Mouse (Mus musculus): ENCODE measurements at regions not wholly inside any gene's neighbourhood (a gene's known extent, or its start where the extent isn't known, plus 50 kb on each side); places are given as distances from the start of the nearest gene placed in this dataset.

GRCm38 (mm10) chr4:75130757-75131156 is 147.3 kb downstream of the Dmac1 start:
- 80% methylated on average over 3 of the region's 3 CpGs for WGBS
- no peak overlapping the region for H3K27ac ChIP-seq (ENCODE audit: poor library complexity, severe bottlenecking)
- H3K4me1 ChIP-seq (replicated peaks), result no peaks in the 10 kb centered on the region
- H3K27me3 ChIP-seq (replicated peaks), result no peaks in the 10 kb centered on the region
- ATAC-seq (ENCODE audit: insufficient number of reproducible peaks, low FRiP score), result no peak
- H3K4me3 ChIP-seq, result no peak overlapping the region
- H3K9ac ChIP-seq, result no peak overlapping the region
- H3K4me2 ChIP-seq, result no peak overlapping the region
- H3K36me3 ChIP-seq, result no peaks in the 10 kb centered on the region
- H3K9me3 ChIP-seq (replicated peaks), result no peaks in the 10 kb centered on the region

DNA sequence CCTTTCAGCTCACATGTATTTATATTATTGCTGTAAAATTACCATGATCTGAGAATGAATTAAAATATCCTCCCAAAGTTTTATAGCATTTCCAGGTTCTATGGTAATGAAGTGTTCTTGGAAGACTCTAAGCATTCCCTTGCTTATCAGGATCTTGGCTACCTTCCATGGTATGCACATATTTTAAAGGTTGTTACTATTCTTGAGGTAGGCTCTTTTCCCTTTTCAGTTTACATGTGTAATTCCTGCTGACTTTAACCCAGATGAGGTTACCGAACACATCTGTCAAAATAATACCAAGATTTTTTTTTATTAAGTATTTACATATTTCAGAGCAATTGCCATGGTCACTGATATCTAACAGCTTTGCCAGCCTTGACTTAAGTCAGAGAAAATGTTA is 162.2 kb downstream of the Dmac1 start:
- Histone ChIP-seq H3K27ac (ENCODE audit: poor library complexity, severe bottlenecking) (no peak overlapping the region), H3K4me3 (no peak overlapping the region), H3K36me3 (no peaks in the 10 kb centered on the region), H3K4me1 (replicated peaks) (no peaks in the 10 kb centered on the region), H3K9me3 (replicated peaks) (no peaks in the 10 kb centered on the region), H3K4me2 (no peak overlapping the region), H3K27me3 (replicated peaks) (no peaks in the 10 kb centered on the region), H3K9ac (no peak overlapping the region)
- no peak for ATAC-seq (ENCODE audit: insufficient number of reproducible peaks, low FRiP score)
- 47% methylated on average over 1 of the region's 1 CpGs for WGBS

DNA sequence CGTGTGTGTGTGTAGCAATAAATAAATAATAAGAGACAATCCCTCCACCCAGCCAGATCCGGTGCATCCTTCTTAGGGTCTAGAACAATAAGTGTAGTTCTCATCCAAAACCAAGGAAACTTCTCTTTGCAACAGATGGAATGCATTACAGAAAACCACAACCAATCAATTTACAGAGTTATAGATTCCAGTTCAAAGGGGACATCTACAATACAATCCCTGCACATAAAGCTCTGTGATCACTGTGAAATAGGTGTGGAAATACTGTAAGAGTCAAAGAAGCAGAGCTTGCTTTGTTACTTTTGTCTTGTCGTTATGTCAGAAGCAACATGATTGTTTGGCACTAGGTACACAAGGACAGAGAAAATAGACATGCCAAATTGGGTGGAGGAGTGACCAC is 162.8 kb downstream of the Dmac1 start:
- Histone ChIP-seq H3K9ac (no peak overlapping the region), H3K4me2 (no peak overlapping the region), H3K4me1 (replicated peaks) (no peaks in the 10 kb centered on the region), H3K36me3 (no peaks in the 10 kb centered on the region), H3K27me3 (replicated peaks) (no peaks in the 10 kb centered on the region), H3K27ac (ENCODE audit: poor library complexity, severe bottlenecking) (no peak overlapping the region), H3K9me3 (replicated peaks) (no peaks in the 10 kb centered on the region), H3K4me3 (no peak overlapping the region)
- 86% methylated on average over 3 of the region's 3 CpGs for WGBS
- ATAC-seq (ENCODE audit: insufficient number of reproducible peaks, low FRiP score), result no peak

GRCm38 (mm10) chr4:75065782-75066181 is 212.3 kb downstream of the Dmac1 start:
- H3K9ac ChIP-seq, result no peak overlapping the region
- H3K4me1 ChIP-seq (replicated peaks), result no peaks in the 10 kb centered on the region
- no peaks in the 10 kb centered on the region for H3K36me3 ChIP-seq
- H3K27me3 ChIP-seq (replicated peaks), result no peaks in the 10 kb centered on the region
- ATAC-seq (ENCODE audit: insufficient number of reproducible peaks, low FRiP score), result no peak
- no peaks in the 10 kb centered on the region for H3K9me3 ChIP-seq (replicated peaks)
- H3K4me3 ChIP-seq, result no peak overlapping the region
- 67% methylated on average over 1 of the region's 1 CpGs for WGBS
- no peak overlapping the region for H3K27ac ChIP-seq (ENCODE audit: poor library complexity, severe bottlenecking)
- no peak overlapping the region for H3K4me2 ChIP-seq

GRCm38 (mm10) chr4:75063275-75063674 is 214.8 kb downstream of the Dmac1 start:
- no peaks in the 10 kb centered on the region for H3K4me1 ChIP-seq (replicated peaks)
- no peak overlapping the region for H3K27ac ChIP-seq (ENCODE audit: poor library complexity, severe bottlenecking)
- H3K4me3 ChIP-seq, result no peak overlapping the region
- H3K9ac ChIP-seq, result no peak overlapping the region
- no peaks in the 10 kb centered on the region for H3K27me3 ChIP-seq (replicated peaks)
- 76% methylated on average over 2 of the region's 2 CpGs for WGBS
- no peak overlapping the region for H3K4me2 ChIP-seq
- ATAC-seq (ENCODE audit: insufficient number of reproducible peaks, low FRiP score), result no peak
- no peaks in the 10 kb centered on the region for H3K36me3 ChIP-seq
- H3K9me3 ChIP-seq (replicated peaks), result no peaks in the 10 kb centered on the region

GRCm38 (mm10) chr4:75043510-75043909 is 234.6 kb downstream of the Dmac1 start:
- Histone ChIP-seq H3K4me2 (no peak overlapping the region), H3K9ac (no peak overlapping the region), H3K4me1 (replicated peaks) (no peaks in the 10 kb centered on the region), H3K36me3 (no peaks in the 10 kb centered on the region), H3K4me3 (no peak overlapping the region), H3K27ac (ENCODE audit: poor library complexity, severe bottlenecking) (no peak overlapping the region), H3K27me3 (replicated peaks) (no peaks in the 10 kb centered on the region), H3K9me3 (replicated peaks) (no peaks in the 10 kb centered on the region)
- no peak for ATAC-seq (ENCODE audit: insufficient number of reproducible peaks, low FRiP score)
- 80% methylated on average over 1 of the region's 1 CpGs for WGBS

DNA sequence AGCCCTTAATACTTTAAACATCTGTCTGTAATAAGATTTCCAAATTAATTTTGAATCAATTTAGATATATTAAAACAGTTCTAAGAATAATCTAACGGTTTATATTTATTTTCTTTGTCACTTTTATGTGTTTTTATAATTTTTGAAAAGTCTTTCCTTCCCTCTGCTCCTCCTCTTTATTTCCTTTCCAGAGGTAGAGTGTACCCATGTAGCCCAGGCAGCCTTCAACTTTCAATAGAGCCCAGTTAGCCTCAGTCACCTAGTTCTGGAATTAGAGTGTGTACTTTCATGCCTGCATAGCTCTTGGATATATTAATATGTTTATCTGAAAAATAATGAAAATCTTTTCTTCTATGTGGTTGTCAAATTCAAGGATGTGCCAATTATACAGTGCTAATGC is 235.5 kb downstream of the Dmac1 start:
- Histone ChIP-seq H3K27ac (ENCODE audit: poor library complexity, severe bottlenecking) (no peak overlapping the region), H3K36me3 (no peaks in the 10 kb centered on the region), H3K4me3 (no peak overlapping the region), H3K4me1 (replicated peaks) (no peaks in the 10 kb centered on the region), H3K9ac (no peak overlapping the region), H3K9me3 (replicated peaks) (no peaks in the 10 kb centered on the region), H3K27me3 (replicated peaks) (no peaks in the 10 kb centered on the region), H3K4me2 (no peak overlapping the region)
- WGBS, result 53% methylated on average over 1 of the region's 1 CpGs
- no peak for ATAC-seq (ENCODE audit: insufficient number of reproducible peaks, low FRiP score)

DNA sequence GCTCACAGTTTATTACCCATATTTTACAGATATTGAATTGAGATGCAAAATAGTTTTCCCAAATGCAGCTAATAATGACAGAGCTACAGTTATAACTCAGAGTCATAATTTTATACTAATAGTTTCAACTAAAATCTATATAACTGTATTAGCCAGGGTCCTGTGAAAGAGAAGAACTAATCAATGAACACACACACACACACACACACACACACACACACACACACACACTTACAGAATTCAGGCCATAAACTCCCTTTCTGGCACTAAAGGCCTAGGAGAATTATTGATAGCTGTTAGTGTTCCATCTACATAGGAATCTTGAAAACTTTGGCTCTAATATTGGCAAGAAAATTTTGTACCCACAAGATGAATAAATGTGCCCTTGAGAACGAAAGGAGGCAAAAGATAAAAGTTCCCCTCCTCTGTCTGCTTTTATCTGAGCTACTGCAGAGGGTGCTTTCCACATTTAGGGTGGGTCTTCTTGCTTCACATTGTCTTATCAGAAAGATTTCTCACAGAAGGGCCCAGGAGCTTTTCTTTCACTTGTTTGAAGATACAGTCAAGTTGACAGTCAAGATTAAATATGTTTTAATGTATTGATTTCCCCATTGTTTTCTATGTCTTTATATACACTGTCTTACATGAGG is 236.1 kb downstream of the Dmac1 start:
- no peaks in the 10 kb centered on the region for H3K9me3 ChIP-seq (replicated peaks)
- H3K4me1 ChIP-seq (replicated peaks), result no peaks in the 10 kb centered on the region
- no peak overlapping the region for H3K9ac ChIP-seq
- H3K36me3 ChIP-seq, result no peaks in the 10 kb centered on the region
- no peak overlapping the region for H3K27ac ChIP-seq (ENCODE audit: poor library complexity, severe bottlenecking)
- no peaks in the 10 kb centered on the region for H3K27me3 ChIP-seq (replicated peaks)
- 0 out of 2 replicates have a peak, but pooled peaks have one; percentile 22 for ATAC-seq (ENCODE audit: insufficient number of reproducible peaks, low FRiP score)
- WGBS, result 26% methylated on average over 1 of the region's 1 CpGs
- H3K4me3 ChIP-seq, result no peak overlapping the region
- no peak overlapping the region for H3K4me2 ChIP-seq
